Mouse (Mus musculus): ENCODE measurements at regions not wholly inside any gene's neighbourhood (a gene's known extent, or its start where the extent isn't known, plus 50 kb on each side); places are given as distances from the start of the nearest gene placed in this dataset.

DNA sequence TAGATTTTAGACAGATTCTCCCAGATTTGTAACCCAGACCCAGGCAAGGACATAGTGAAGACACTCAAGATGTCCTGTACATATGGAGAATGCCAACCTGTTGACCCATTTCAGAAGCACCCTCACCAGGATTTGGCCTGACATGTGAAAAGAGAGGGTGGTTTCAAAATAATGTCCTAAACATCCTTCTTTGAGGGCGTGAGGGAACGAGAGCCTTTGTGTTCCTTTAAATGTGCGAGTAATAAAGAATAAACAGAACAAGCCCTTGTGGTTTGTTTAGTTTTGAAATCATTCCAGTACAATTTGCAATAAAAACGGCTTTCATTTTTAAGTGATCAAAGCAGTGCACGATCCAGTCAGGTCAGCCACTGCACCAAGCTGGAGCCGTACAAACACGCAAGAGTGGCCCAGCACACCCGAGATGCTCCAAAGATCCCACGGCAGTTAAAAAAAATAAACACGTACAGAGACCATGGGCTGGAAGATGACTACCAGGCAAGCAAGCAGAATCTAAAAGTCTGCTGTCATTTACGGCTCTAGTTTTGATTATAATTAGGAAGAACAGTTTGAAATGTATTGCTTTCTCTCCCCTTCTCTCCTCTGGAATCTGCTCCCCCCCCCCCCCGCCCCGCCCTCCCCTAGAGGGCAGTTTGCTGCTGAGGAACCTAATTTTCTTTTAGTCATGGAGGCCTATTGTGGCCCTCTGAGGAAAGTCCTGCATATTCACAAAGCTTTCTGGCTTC is 72.4 kb upstream of the Tle4 start:
- TF ChIP-seq POLR2A (IDR thresholded peaks at IDR 0.05; ENCODE audit: borderline replicate concordance, insufficient read depth, low read length) = no peak
- no peak for TF ChIP-seq CTCF (IDR thresholded peaks at IDR 0.05; ENCODE audit: borderline replicate concordance, insufficient read depth, low read depth, low read length)

Data from cerebellum, adult 2 months (tissue).